Mouse (Mus musculus): ENCODE data around the gene Loxl4. TPM values are rescaled to one million over a fixed set of nuclear protein-coding genes. Genes with fewer than 3 reads are reported as not detected.

The Loxl4 gene
- polyA plus RNA-seq, 1 experiment from 2014 or later: 0.81 TPM

DNA sequence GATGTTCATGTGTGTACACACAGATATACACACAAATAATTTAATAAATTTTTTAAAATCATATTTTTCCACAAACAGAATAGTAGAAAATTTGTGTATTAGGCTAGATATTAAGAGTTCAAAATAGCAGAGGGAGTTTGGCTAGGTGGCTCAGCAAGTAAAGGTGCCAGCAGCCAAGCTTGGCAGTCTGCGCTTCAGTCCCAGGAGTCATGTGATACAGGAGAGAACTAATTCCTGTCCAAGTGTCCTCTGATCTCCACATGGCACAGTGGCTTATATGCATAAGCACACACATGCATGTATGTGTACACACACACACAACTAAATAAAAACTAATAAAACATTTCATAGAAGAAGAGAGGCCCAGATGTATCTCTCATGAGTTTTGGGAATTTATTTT, 50.6 kb downstream of the Loxl4 start:
- H3K4me2 ChIP-seq (replicated peaks): no peak overlapping the region
- WGBS: 86% methylated on average over 1 of the region's 1 CpGs
- H3K27me3 ChIP-seq: no peaks in the 10 kb centered on the region
- no peak for ATAC-seq (ENCODE audit: low FRiP score, low read depth)
- H3K9ac ChIP-seq: no peak overlapping the region
- H3K27ac ChIP-seq: no peak overlapping the region
- no peaks in the 10 kb centered on the region for H3K9me3 ChIP-seq
- H3K4me3 ChIP-seq: no peak overlapping the region
- peaks cover 20% of the 10 kb centered on the region for H3K36me3 ChIP-seq
- no peaks in the 10 kb centered on the region for H3K4me1 ChIP-seq

DNA sequence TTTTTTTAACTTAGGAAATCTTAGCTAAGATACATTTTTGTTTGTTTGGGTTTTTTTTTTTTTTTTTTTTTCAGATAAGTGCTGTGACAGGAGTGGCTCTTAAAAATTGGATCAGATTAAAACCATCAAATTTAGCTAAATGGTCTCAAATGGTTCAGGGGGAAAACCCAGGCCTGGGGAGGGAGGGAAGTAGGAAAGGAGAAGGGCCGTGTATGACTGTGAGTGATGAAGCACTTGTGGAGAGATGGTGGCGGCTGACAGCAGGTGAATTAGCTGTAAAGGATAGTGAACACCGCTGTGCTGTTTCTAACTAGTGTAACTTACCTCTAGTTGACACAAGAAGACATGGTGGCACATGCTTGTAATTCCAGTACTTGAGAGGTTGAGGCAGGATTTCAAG, 53.9 kb downstream of the Loxl4 start:
- no peak for ATAC-seq (ENCODE audit: low FRiP score, low read depth)
- no peak overlapping the region for H3K9ac ChIP-seq
- WGBS: 77% methylated on average over 3 of the region's 3 CpGs
- H3K27ac ChIP-seq: no peak overlapping the region
- no peak overlapping the region for H3K4me2 ChIP-seq (replicated peaks)
- H3K27me3 ChIP-seq: no peaks in the 10 kb centered on the region
- H3K36me3 ChIP-seq: peaks cover 10% of the 10 kb centered on the region
- H3K4me3 ChIP-seq: no peak overlapping the region
- H3K9me3 ChIP-seq: no peaks in the 10 kb centered on the region
- no peaks in the 10 kb centered on the region for H3K4me1 ChIP-seq

Other genes starting within 250 kb of the Loxl4 start
- 3.8 and 3.9 TPM in 2 replicates for gene Crtac1, start 181.0 kb downstream of the Loxl4 start, polyA plus RNA-seq (2015; fragmentation: Nextera tagmentation; extraction: Ambion mirVana)
- gene R3hcc1l, start 94.1 kb downstream of the Loxl4 start, polyA plus RNA-seq (2015; fragmentation: Nextera tagmentation; extraction: Ambion mirVana): 23.0 and 25.6 TPM in 2 replicates
- gene Pyroxd2, start 140.0 kb upstream of the Loxl4 start, polyA plus RNA-seq (2015; fragmentation: Nextera tagmentation; extraction: Ambion mirVana): 2.1 and 2.6 TPM in 2 replicates
- 13.5 and 15.2 TPM in 2 replicates for gene Hps1, start 167.2 kb upstream of the Loxl4 start, polyA plus RNA-seq (2015; fragmentation: Nextera tagmentation; extraction: Ambion mirVana)